Mouse (Mus musculus) T-helper 2 cell (primary cell): Measurements from ENCODE around the gene Dld.

Experiments used
- in situ Hi-C: fragments of 300-600 bp; cut with MboI, MseI; formaldehyde crosslinking; loops from one replicate; pipeline ENCODE4 v1.15.1; 2025; ENCODE audit warnings: high pct_unique_total_duplicates

Dld gene

GRCm38 (mm10) chr12:31321532-31321931, 29.7 kb downstream of the Dld start:
- in situ Hi-C loops, result no loop called here

GRCm38 (mm10) chr12:31320817-31321216, 30.4 kb downstream of the Dld start:
- in situ Hi-C loops, result no loop called here

GRCm38 (mm10) chr12:31318409-31318963, 32.8 kb downstream of the Dld start:
- in situ Hi-C loops, result no loop called here

GRCm38 (mm10) chr12:31317670-31318408, 33.4 kb downstream of the Dld start:
- in situ Hi-C loops, result no loop called here

- in situ Hi-C loops, result no loop called here
Measured at GRCm38 (mm10) chr12:31315961-31316360, 35.3 kb downstream of the Dld start.

GRCm38 (mm10) chr12:31314310-31314709, 36.9 kb downstream of the Dld start:
- in situ Hi-C loops, result no loop called here

- in situ Hi-C loops, result no loop called here
Measured at GRCm38 (mm10) chr12:31313136-31313535, 38.1 kb downstream of the Dld start.

- in situ Hi-C loops, result no loop called here
Measured at GRCm38 (mm10) chr12:31312281-31312680, 39.0 kb downstream of the Dld start.

- in situ Hi-C loops, result no loop called here
Measured at GRCm38 (mm10) chr12:31311671-31312265, 39.5 kb downstream of the Dld start.

GRCm38 (mm10) chr12:31310687-31311086, 40.6 kb downstream of the Dld start:
- in situ Hi-C loops, result no loop called here

- in situ Hi-C loops, result no loop called here
Measured at GRCm38 (mm10) chr12:31307756-31308155, 43.5 kb downstream of the Dld start.

GRCm38 (mm10) chr12:31307011-31307410, 44.2 kb downstream of the Dld start:
- in situ Hi-C loops, result no loop called here

GRCm38 (mm10) chr12:31306075-31306675, 45.1 kb downstream of the Dld start:
- in situ Hi-C loops, result no loop called here

- in situ Hi-C loops, result no loop called here
Measured at GRCm38 (mm10) chr12:31302766-31303511, 48.3 kb downstream of the Dld start.

- in situ Hi-C loops, result no loop called here
Measured at GRCm38 (mm10) chr12:31302266-31302665, 49.0 kb downstream of the Dld start.

GRCm38 (mm10) chr12:31300276-31300675, 51.0 kb downstream of the Dld start:
- in situ Hi-C loops, result no loop called here

GRCm38 (mm10) chr12:31299676-31300197, 51.5 kb downstream of the Dld start:
- in situ Hi-C loops, result no loop called here

- in situ Hi-C loops, result no loop called here
Measured at GRCm38 (mm10) chr12:31299126-31299525, 52.1 kb downstream of the Dld start.

- in situ Hi-C loops, result no loop called here
Measured at GRCm38 (mm10) chr12:31298530-31298929, 52.7 kb downstream of the Dld start.

GRCm38 (mm10) chr12:31298122-31298521, 53.1 kb downstream of the Dld start:
- in situ Hi-C loops, result no loop called here

GRCm38 (mm10) chr12:31296097-31296496, 55.2 kb downstream of the Dld start:
- in situ Hi-C loops, result no loop called here

- in situ Hi-C loops, result no loop called here
Measured at GRCm38 (mm10) chr12:31295505-31295904, 55.7 kb downstream of the Dld start.
